Mouse (Mus musculus): ENCODE data around the gene Sec1. TPM values are rescaled to one million over a fixed set of nuclear protein-coding genes. Genes with fewer than 3 reads are reported as not detected.

Gene Sec1
- total and polyA plus RNA-seq, 3 experiments, result 0.02 TPM; not detected in 2

GRCm38 (mm10) chr7:45719738-45720412 lies 25.7 kb upstream of the Sec1 start:
- DNase-seq (ENCODE audit: low spot score) (no peak), ATAC-seq (ENCODE audit: extremely low read depth, insufficient number of reproducible peaks, low FRiP score, poor library complexity, severe bottlenecking) (no peak)
- peaks cover 79% of the 10 kb centered on the region for H3K36me3 ChIP-seq (replicated peaks)
- no peak for TF ChIP-seq GATA1 (IDR thresholded peaks at IDR 0.05; ENCODE audit: borderline replicate concordance, low read length)
- no peak for TF ChIP-seq GATA2 (IDR thresholded peaks at IDR 0.05; ENCODE audit: borderline replicate concordance, low read depth, low read length)
- no peak for TF ChIP-seq POLR2AphosphoS5 (IDR thresholded peaks at IDR 0.05; ENCODE audit: insufficient replicate concordance, low read depth, low read length)
- TF ChIP-seq TAL1 (conservative IDR thresholded peaks at IDR 0.05; ENCODE audit: low read depth, low read length), result no peak
- no peak for TF ChIP-seq CTCF (IDR thresholded peaks at IDR 0.05; ENCODE audit: low read depth, low read length)
- H3K4me1 ChIP-seq (ENCODE audit: insufficient read depth, low read depth, low read length), result peaks cover 74% of the 10 kb centered on the region
- no peaks in the 10 kb centered on the region for H3K9me3 ChIP-seq (replicated peaks)
- H3K27me3 ChIP-seq (ENCODE audit: insufficient read depth, low read length), result no peaks in the 10 kb centered on the region
- H3K4me3 ChIP-seq (ENCODE audit: low read depth, low read length), result peak overlapping the region; percentile 77

- ATAC-seq (ENCODE audit: extremely low read depth, insufficient number of reproducible peaks, low FRiP score, poor library complexity, severe bottlenecking) (no peak), DNase-seq (ENCODE audit: low spot score) (no peak)
- Histone ChIP-seq H3K9me3 (replicated peaks) (no peaks in the 10 kb centered on the region), H3K27me3 (ENCODE audit: insufficient read depth, low read length) (no peaks in the 10 kb centered on the region), H3K4me1 (ENCODE audit: insufficient read depth, low read depth, low read length) (peaks cover 76% of the 10 kb centered on the region), H3K36me3 (replicated peaks) (peaks cover 76% of the 10 kb centered on the region), H3K4me3 (ENCODE audit: low read depth, low read length) (peak overlapping the region; percentile 77)
- TF ChIP-seq CTCF (IDR thresholded peaks at IDR 0.05; ENCODE audit: low read depth, low read length) (no peak), POLR2AphosphoS5 (IDR thresholded peaks at IDR 0.05; ENCODE audit: insufficient replicate concordance, low read depth, low read length) (0 out of 2 replicates have a peak, but pooled peaks have one; percentile 39)
These were observed 25.0 kb upstream of the Sec1 start for GRCm38 (mm10) chr7:45719180-45719579.

DNA sequence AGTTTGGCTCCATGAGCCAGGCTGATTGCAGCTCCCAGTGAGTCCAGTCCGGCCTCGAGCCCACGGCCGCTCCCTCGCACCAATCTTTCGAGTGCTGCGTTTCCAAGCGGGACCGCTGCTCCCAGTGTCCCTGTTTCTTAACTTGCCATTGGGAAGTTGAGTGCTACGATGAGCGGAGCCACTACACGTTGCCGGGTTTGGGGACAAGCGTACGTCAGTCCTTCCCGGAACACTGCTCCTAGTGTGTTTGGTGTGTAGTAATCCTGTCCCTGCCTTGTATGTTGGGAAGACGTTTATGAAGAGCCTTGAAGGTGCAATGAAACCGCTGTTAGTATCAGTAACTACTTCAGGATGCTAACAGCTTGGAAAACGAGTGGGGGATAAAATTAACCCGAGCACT lies 24.1 kb upstream of the Sec1 start:
- H3K9me3 ChIP-seq (replicated peaks), result no peaks in the 10 kb centered on the region
- H3K27me3 ChIP-seq (ENCODE audit: insufficient read depth, low read length), result no peaks in the 10 kb centered on the region
- H3K4me3 ChIP-seq (ENCODE audit: low read depth, low read length), result peak overlapping the region; percentile 77
- TF ChIP-seq CTCF (IDR thresholded peaks at IDR 0.05; ENCODE audit: low read depth, low read length) (no peak), GATA2 (IDR thresholded peaks at IDR 0.05; ENCODE audit: borderline replicate concordance, low read depth, low read length) (no peak), TAL1 (conservative IDR thresholded peaks at IDR 0.05; ENCODE audit: low read depth, low read length) (no peak), GATA1 (IDR thresholded peaks at IDR 0.05; ENCODE audit: borderline replicate concordance, low read length) (no peak)
- H3K4me1 ChIP-seq (ENCODE audit: insufficient read depth, low read depth, low read length), result peaks cover 77% of the 10 kb centered on the region
- peaks cover 76% of the 10 kb centered on the region for H3K36me3 ChIP-seq (replicated peaks)
- DNase-seq (ENCODE audit: low spot score) (no peak), ATAC-seq (ENCODE audit: extremely low read depth, insufficient number of reproducible peaks, low FRiP score, poor library complexity, severe bottlenecking) (no peak)

DNA sequence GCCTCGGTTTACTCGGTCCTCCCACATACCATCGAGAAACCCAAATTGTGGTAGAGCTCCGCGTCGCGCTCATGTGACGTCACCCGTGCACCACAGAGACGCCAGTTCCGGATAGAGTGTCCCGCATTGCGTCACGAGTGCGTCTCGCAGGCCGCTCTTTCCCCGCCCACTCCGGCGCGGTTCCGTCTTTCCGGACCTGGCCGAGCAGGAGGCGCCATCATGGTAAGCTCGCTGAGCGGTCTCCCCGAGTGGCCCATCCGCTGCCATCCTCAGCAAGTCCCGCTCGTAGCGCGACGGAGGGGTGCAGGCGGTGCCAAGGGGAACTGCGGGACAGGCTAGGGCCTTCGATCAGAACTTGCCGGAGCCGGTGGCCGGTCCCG lies 23.7 kb upstream of the Sec1 start, which contains the start of gene Sphk2:
Sphk2 (minus strand) TSS at position 85 of the 380 bp plus-strand sequence.
- Histone ChIP-seq H3K36me3 (replicated peaks) (peaks cover 76% of the 10 kb centered on the region), H3K9me3 (replicated peaks) (no peaks in the 10 kb centered on the region), H3K4me1 (ENCODE audit: insufficient read depth, low read depth, low read length) (peaks cover 77% of the 10 kb centered on the region), H3K4me3 (ENCODE audit: low read depth, low read length) (peak within 1 kb of the TSS; percentile 77), H3K27me3 (ENCODE audit: insufficient read depth, low read length) (no peaks in the 10 kb centered on the region)
- DNase-seq (ENCODE audit: low spot score), result peak; percentile 74
- TF ChIP-seq GATA2 (IDR thresholded peaks at IDR 0.05; ENCODE audit: borderline replicate concordance, low read depth, low read length) (no peak), TAL1 (conservative IDR thresholded peaks at IDR 0.05; ENCODE audit: low read depth, low read length) (no peak), POLR2AphosphoS5 (IDR thresholded peaks at IDR 0.05; ENCODE audit: insufficient replicate concordance, low read depth, low read length) (peak; percentile 77)
- peak; percentile 62 for ATAC-seq (ENCODE audit: extremely low read depth, insufficient number of reproducible peaks, low FRiP score, poor library complexity, severe bottlenecking)

DNA sequence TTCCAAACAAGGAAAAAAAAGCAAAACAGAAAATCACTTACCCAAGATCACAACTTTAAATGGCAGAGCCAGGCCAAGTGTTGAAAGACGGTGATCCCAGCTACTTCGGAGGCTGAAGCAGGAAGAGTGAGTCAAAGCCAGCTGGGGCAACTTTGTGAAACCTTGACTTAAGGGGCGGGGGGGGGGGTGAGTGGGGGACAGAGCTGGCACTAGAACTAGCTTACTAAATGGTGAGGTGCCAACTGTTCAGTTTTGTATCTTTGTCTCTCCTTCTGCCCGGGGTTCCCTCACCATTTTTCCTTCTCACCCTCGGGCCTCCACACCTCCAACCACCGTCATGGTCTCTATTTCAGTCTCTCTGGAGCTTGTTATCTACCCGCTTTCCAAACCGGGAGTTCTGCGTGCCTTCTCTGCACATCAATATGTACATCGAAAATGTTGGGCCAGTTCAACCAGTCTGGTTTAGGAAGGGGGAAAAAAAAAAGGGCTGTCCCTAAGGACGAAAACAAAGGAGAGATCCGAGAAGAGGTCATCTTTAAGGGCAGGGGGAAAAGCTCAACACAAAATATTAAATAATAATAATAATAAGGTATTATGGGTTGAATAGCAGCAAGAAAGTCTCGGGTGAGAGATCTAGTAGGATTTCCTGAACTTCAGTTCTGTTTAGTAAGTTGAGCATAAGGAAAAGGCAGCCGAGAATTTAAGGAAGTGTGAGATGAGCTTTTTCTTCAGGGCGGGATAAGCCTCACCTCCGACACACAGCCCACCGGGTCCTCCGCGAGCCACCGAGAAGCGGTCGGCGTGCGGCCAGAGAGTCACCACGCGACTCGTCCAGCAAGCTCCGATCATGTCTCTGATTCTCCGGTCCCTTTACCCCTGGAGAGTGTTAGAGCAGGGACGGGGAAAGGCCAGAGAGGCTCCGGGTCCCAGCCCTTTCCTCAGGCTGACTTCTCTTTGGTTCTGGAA lies 23.0 kb upstream of the Sec1 start:
- peaks cover 74% of the 10 kb centered on the region for H3K4me1 ChIP-seq (ENCODE audit: insufficient read depth, low read depth, low read length)
- DNase-seq (ENCODE audit: low spot score) (no peak), ATAC-seq (ENCODE audit: extremely low read depth, insufficient number of reproducible peaks, low FRiP score, poor library complexity, severe bottlenecking) (no peak)
- peak overlapping the region; percentile 77 for H3K4me3 ChIP-seq (ENCODE audit: low read depth, low read length)
- TF ChIP-seq CTCF (IDR thresholded peaks at IDR 0.05; ENCODE audit: low read depth, low read length), result no peak
- TF ChIP-seq POLR2AphosphoS5 (IDR thresholded peaks at IDR 0.05; ENCODE audit: insufficient replicate concordance, low read depth, low read length), result no peak
- no peak for TF ChIP-seq GATA1 (IDR thresholded peaks at IDR 0.05; ENCODE audit: borderline replicate concordance, low read length)
- H3K27me3 ChIP-seq (ENCODE audit: insufficient read depth, low read length), result no peaks in the 10 kb centered on the region
- H3K36me3 ChIP-seq (replicated peaks), result peaks cover 76% of the 10 kb centered on the region
- no peaks in the 10 kb centered on the region for H3K9me3 ChIP-seq (replicated peaks)

- no peaks in the 10 kb centered on the region for H3K27me3 ChIP-seq (ENCODE audit: insufficient read depth, low read length)
- DNase-seq (ENCODE audit: low spot score), result no peak
- H3K36me3 ChIP-seq (replicated peaks), result peaks cover 76% of the 10 kb centered on the region
- peak overlapping the region; percentile 77 for H3K4me3 ChIP-seq (ENCODE audit: low read depth, low read length)
- H3K4me1 ChIP-seq (ENCODE audit: insufficient read depth, low read depth, low read length), result peaks cover 71% of the 10 kb centered on the region
- no peak for ATAC-seq (ENCODE audit: extremely low read depth, insufficient number of reproducible peaks, low FRiP score, poor library complexity, severe bottlenecking)
- TF ChIP-seq GATA1 (IDR thresholded peaks at IDR 0.05; ENCODE audit: borderline replicate concordance, low read length) (no peak), GATA2 (IDR thresholded peaks at IDR 0.05; ENCODE audit: borderline replicate concordance, low read depth, low read length) (no peak), POLR2AphosphoS5 (IDR thresholded peaks at IDR 0.05; ENCODE audit: insufficient replicate concordance, low read depth, low read length) (no peak), TAL1 (conservative IDR thresholded peaks at IDR 0.05; ENCODE audit: low read depth, low read length) (no peak), CTCF (IDR thresholded peaks at IDR 0.05; ENCODE audit: low read depth, low read length) (no peak)
- no peaks in the 10 kb centered on the region for H3K9me3 ChIP-seq (replicated peaks)
These were observed 22.3 kb upstream of the Sec1 start for GRCm38 (mm10) chr7:45716460-45716857.
